Mouse (Mus musculus) heart, postnatal 36 days (tissue): ENCODE results near the gene Vezt. TPM values are rescaled to one million over a fixed set of nuclear protein-coding genes. Genes with fewer than 3 reads are reported as not detected.

Experiments
- DNase-seq, 2 experiments: peaks; one replicate each; pipeline ENCODE4 v3.0.0; 2021 to 2022
- intact Hi-C: fragments of 180-260 bp; cut with DNase I; formaldehyde crosslinking; loops from one replicate; pipeline ENCODE4 v1.15.1; 2025
- total RNA-seq, 2 experiments: library from RNA; stranded (reverse); gene quantifications; 2 replicates each; pipeline ENCODE4 v1.2.3; 2021

The Vezt gene
- total RNA-seq, result 10 to 100 TPM; 42.8 to 43.2 TPM

DNA sequence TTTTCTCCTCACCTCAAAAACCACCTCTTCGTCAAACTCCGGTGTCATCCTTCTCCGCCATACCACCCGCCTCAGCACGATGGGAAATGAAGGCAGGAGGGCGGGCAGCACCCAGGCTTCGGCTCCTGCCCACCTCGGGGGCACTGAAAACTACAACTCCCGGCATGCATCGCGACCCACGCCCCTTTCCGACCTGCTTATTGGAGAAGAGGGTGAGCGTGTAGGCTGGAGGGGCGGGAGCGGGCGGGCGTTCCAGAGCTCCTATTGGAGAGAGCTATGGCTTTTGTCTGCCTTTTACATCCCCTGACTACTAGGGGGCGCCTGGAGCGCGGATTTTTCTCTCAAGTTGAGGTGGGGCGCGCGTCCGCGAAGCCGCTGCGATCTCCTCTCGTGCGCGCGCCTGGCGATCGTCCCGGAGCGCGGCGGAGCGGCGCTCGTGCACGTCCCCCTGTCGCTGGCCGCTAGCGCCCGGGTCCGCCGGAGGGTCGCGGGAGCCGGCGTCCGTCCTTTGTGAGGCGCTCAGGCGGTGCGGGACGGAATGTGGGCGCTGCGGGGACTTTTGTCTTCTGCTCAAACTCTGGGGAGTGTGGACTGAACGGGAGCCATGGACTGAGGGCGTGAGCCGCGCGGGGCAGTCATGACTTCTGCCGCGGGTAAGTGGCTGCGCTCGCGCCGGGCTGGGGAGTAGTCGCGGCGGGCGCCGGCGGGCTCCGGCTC is at the start of gene Vezt, which contains the start of gene Fgd6:
Gene Vezt (minus strand): TSS at position 160 of the 717 bp plus-strand sequence.
Gene Fgd6 (plus strand): TSS at position 344 of the 717 bp plus-strand sequence.
- intact Hi-C loops, result loop anchor here (1.0 to 5.0 kb wide), 4 partner anchors 80 to 161 kb away; partner anchors contain the start of gene Ndufa12
- peak; percentile 99 to 100 for DNase-seq

DNA sequence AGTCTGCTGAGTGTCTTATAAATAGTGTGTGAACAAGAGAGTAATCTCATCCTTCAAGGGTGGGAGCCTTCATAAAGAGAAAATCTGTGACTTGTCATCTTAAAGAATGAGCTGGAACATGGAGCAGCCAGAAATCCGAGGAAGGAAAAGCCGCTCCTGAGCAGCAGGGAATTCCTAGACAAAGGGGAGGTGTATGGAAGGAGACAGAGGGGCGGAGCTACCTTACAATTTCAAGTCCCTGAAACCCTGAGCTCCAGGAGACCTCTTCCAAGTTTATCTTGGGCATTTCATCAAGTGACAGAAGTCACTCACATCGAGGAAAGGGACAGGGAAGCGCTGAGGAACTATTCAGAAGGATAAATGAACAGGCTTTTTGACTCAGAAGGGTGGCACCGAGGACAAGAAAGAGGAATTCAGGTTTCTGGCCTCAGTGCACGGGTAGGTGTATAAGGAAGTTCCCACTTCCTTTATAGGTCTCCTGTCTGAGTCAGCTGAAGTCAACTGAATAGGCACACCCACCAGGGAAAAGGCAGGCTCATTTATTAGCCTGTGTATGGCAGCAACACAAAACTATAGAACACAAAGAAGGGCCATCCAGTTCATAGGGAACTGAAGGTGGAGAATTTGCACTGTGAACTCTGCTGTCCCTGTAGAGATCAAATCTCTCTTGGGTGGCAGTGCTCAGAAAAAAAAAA is 46.6 kb upstream of the Vezt start:
- DNase-seq, result no peak
- intact Hi-C loops, result no loop called here

DNA sequence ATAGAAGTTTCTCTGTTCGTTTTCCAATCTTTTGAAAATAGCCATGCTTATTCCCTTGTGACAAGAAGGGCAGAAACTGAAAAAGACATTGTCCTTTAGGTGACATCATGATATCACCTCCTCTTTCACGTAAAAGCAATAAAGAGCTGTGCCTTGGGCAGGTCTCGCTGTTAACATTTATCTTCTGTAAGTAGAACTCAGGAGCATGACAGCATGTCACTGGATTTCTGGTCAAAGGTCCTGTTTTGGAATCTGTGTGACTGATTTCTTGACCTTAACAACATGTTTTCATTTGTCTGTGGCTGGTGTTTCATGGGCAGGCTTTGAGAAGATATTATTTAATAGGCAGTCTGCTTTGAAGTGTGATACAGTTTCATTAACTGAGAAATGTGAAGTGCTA is 45.1 kb upstream of the Vezt start:
- no peak for DNase-seq
- intact Hi-C loops, result no loop called here

DNA sequence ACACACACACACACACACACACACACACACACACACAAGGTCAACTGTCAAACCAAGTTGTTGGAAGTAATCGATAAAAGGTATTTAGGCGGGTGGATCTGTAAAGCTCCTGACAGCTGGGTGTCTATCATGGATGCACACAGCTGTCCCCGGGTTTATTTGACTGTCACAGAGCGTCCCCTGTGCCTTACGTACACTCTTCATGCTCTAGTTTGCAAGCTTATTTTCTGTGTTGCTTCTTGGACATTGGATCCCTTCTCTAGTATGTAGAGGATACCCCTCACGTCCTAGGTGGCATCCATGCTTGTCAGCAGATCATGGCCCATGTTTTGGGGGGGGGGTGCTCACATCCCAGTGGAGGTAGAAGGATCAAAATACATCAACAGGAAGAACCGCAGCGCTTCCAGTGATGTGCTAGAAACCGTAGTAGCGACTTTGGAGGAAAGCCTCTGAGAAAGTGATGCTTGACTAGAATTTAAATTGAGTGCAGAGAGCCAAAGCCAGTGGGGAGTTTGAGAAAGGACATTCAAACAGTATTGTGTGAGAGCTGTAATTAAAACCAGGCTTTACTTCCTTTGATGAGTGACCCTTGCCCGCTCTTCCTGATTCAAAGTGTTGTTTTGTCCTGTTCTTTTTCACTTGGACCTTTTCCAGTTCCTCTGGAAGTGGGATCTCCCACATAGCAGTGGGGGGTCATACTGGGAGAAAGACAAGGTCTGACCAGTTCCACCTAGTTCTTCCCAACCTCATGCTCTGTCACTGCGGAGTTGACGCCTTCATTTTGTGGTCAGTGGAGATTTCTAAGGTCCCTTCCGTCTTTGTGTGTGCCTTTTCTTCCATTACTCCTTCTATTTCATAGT is 41.6 kb upstream of the Vezt start:
- DNase-seq, result no peak
- intact Hi-C loops, result no loop called here

DNA sequence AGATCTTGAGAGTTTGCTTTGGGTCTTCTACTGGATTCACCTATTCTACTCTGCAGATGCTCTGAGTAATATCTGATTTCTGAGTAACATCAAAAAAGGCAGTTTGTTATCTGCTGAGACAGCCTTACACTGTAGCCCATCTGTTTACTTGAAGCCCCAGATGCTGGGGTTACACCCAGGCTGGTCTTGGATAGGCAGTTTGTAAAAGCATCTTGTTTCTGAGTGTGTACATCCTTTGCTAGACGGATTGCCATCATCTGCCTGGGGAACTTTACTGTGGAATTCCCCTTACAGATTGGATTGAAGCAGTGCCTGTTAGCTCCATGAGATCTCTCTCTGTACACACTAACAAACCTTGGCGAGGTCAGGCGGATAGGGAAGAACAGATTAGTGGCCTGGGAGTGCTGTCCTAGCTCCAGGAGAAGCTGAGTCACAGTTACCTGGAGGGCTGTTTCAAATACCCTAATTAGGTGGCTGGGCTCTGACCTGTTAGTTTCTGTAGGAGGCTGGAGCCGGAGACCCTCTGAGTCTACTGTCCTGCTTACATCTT is 37.4 kb upstream of the Vezt start:
- no peak for DNase-seq
- intact Hi-C loops, result no loop called here

DNA sequence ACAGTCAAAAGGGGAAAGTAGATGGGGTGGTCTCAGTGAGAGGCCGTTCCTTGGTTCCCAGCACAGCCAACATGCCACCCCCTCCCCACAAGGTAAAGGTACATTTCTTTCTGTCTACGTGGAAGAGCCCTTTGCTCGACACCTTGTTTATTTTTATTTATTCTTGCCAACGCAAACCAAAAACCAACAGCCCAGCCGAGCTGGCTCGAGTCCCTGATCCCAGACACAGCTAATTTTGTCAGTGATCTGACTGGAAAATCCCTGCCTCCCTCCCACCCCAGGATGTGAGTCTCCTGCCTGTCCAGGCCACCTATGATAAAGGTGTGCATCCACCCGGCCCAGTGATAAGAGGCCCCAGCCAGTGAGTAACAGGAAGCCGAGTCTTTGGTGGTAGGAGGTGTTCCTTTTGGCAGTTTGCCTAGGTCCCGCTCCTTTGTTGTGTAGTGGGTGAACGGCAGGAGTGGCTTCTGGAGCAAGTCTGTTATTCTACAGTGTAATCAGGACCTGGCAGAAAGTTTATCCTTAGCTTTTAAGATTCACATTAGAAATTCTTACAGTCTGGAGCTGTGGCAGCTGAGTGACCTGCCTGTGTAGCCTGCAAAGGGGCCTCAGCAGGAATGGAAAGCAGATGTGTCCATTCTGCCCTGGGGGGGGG is 36.8 kb upstream of the Vezt start:
- intact Hi-C loops, result no loop called here
- DNase-seq, result peak in 1 of 2 experiments; percentile 42

DNA sequence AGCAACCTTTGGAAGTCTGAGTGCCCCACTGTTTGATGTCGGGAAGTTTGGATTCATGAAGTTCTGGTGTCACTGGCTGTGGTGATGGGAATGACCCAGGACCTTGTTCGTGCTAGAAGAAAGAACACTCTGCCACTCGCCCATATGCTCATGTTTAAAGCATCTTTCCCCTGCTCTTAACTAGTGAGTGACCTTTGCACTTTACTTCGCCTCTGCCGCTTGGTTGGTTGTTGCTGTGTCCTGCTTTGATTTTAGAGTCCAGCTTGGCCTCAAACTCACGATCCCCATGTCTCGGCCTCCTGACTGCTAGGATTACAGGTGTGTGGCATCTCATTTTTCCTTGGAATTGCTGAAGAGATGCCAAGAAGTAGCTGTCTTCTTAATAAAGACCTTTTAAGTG is 36.0 kb upstream of the Vezt start:
- intact Hi-C loops, result no loop called here
- no peak for DNase-seq

DNA sequence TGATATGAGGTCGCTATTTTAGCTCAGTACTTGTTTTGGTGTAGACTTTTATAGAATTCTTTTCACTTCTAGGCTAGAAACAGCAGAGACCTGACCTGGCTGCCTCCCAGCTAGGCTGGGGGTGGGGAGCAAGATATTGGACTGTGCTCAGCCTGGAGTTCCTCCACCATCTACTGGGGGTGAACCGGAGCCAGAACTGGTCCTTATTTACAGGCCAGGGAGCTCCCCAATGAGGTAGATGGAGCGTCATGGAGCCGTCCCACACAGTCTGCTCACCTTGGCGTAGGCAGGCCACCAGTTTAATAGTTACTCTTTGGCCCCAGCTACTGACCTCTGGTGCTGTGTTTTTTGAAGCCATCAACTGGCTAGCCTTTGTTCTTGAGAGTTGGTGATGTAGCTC is 33.1 kb upstream of the Vezt start:
- DNase-seq, result peak; percentile 40 to 57
- intact Hi-C loops, result no loop called here

DNA sequence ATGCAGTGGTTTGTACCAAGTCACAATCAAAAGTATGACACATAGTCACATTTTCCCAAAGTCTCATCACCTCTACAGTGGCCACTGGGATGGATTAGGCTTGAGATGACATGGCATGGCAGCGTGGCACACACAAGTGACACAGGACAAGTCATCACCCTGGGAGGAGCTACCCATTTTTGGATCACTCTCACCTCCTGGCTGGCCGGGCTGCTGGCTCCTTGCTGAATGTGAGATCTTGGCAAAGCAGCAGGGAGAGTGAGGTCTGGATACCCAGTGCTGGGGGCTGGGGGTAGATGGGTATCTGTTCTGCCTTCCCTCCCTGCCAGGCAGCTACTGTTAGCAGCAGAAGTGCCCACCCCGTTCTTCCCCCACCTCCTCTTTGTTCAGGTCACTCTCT is 31.3 kb upstream of the Vezt start:
- no peak for DNase-seq
- intact Hi-C loops, result no loop called here

DNA sequence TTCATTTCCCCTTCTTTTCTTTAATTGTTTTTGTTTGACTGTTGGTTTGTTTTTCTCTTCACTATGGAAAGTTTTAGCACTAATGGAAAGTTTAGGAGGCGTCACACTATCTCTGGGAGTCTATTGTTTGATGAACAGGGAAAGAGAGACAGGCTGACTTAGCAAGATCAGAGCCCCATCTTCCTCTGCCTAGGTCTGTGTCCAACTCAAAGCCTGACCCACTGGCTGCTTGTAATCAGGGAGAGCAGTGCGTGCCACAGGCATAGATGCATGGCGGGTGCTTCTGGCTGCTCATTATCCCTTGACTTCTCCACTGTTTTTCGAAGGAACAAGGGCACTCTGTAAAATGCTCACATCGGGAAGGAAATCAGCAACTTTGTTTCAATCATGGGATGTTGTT is 26.7 kb upstream of the Vezt start:
- no peak for DNase-seq
- intact Hi-C loops, result no loop called here

DNA sequence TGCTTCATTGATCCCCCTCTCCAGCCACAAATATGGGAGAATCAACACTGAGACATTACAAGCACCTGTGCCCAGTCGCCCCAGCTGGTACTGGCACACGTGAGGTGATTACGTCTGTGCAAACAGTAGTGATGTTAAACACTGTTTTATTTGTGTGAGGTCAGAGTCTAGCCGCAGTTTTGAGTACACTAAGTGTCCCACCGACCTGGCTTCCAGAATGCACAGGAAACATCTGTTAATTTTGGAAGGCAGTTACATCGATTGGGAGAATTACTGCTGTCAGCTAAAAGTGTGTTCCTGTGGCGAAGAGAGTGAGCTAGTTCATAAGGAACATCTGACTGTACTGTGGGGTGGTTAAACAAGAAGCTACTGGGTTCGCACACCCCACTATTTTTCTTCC is 24.6 kb upstream of the Vezt start:
- no peak for DNase-seq
- intact Hi-C loops, result no loop called here

DNA sequence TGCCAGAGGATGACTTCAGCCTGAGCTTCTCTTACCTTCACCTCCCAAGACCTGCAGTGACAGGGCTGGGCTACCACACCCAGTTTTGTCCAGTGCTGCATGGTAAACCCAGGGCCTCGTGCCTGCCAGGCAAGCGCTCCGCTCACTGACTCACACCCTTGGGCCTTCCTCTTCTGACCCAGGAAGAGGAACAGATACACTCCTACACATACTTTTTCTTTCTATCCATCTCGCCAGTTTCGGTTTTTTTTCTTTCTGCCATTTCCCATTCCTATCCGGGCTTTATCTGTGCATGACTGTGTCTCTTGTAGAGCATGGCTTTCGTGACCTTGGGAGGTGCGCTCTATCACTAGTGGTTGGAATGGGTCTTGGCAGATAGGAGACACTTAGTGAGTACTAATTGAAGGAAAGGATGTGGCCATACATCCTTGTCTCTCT is 24.0 kb upstream of the Vezt start:
- no peak for DNase-seq
- intact Hi-C loops, result loop anchor here (2.0 kb wide), 1 partner anchor 21 kb away; no protein-coding TSS in a partner anchor

DNA sequence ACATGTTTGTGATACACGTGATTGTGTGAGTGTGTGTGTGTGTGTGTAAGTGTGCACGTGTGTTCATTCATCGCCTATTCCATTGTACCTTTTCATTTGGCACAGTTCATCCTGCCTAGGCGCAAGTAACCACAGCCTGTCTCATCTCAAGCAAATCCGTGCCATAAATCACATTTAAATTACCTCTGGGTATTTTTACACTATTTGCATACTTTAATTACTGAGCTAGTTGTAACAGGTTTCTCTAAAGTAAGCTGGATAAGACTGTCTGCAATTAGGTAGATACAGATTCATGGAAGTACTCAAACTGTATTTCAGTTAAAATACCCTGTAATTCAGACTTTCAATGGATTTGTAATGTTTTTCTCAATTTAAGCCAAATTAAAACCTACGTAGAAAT is 20.9 kb upstream of the Vezt start:
- no peak for DNase-seq
- intact Hi-C loops, result no loop called here

DNA sequence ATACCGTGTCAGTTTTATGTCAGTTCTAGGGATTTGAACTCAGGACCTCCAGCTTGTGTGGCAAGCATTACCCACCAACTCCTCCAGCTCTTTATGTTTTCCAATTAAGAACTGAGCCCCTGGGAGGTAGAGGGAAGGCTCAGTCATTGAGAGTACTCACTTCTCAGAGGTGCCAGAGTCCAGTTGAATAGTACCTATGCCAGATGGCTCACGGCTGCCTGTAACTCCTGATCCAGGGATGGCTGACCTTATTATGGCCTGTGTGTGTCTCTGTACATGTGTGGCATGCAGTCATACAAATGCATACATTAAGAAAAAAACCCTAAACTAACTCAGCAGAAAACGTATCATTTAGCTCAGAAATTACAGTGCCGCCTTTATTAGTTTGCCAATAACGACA is 15.1 kb upstream of the Vezt start:
- DNase-seq, result no peak
- intact Hi-C loops, result no loop called here

DNA sequence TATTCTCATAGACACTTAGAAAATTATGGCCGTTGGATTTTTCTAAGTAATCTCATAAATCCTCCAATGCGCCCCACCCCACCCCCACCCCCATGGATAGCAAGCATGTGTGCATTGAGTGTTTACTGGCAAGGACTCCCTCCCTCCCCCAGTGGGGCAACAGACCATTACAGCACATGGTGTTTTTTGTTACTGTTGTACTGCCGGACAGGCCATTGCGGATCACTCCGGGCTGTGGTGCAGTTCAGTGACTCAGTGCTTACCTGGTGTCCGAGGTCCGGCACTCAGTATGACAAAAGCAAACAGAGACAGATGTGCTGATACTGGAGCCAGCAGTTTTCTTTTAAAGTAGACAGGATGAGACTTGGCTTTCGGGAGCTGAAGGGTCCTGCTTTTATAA is 13.5 kb upstream of the Vezt start:
- DNase-seq, result no peak
- intact Hi-C loops, result no loop called here

DNA sequence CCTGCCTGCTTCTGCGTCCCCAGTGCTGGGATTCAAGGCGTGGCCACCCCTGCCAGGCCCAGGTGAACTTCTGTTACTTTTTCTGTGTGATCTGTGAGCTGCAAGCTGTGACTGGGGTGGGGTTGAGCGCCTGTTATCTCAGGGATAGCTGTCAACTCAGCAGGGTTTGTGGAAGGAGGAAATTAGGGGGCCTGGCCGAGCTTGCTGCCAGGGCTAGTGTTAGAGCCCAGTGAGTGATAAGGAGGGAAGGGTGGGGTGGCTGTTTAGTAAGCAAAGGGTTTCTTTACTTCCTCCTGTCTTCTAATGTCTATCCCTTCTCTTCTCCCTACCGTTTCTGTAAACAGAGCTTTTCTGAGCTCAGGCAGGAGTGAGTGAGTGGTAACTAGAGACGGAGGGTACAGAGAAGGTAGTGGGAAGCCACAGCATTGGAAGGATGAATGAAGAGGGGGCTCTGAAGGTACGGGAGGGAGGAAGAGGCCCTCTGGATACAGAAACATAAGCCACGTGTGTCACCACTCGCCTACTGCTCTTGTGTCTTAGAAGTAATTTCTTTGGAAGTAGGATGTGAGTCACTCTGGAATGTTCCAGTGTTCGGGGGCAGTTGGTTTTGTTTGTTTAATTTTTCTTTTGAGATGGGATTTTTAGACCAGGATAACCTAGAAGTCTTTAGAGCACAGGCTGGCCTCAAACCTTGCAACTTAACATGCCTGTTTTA is 12.4 kb upstream of the Vezt start:
- no peak for DNase-seq
- intact Hi-C loops, result no loop called here

DNA sequence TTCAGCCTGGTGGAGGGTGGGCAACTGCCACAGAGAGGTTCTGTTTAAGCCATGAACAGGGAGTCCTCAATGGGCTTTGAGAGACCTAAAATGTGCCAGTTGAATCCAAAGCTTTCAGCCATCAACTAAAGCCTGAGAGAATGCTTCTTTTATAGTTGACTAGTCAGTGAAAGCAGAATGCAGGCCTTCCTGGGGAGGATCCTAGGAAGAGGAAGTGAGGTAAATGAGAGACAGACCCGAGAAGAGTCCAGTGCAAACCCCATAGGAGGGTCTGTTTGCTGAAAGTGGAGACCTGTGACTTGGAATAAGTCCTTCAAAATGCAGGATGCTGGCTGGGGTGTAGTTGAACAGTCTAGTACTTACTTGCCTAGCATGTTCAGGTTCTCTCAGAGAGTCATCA is 11.4 kb upstream of the Vezt start:
- DNase-seq, result no peak
- intact Hi-C loops, result no loop called here

DNA sequence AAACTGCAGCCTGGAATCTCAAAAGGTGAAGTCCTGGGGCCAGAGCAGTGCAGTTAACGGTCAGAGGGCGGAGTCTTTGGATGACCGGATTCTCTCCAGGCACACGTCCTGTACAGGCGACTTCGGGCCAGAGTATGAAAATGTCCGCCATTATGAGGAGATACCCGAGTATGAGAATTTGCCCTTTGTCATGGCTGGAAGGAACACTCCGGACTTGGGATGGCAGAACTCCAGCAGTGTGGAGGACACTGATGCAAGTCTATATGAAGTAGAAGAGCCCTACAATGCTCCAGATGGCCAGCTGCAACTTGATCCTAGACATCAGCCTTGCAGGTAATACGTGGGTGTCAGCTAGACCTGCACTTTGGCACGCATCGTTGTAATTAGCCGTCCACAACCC is 9.7 kb upstream of the Vezt start:
- DNase-seq, result no peak
- intact Hi-C loops, result no loop called here

DNA sequence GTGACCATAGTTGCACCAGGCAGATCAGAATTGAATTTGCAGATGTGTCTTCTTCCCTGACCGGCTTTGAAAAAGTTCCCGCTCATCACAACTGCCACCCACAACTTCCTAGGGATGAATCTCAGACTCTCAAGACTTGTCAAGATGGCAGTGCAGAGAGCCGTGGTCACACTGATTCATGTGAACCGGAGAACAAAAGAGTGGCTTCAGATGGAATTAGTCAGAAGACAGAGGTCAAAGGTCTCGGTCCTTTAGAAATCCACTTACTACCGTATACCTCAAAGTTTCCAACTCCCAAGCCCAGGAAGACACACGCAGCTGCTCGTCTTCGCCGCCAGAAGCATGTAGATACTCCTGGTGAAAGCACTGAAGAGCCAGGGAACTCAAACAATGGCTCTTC is 8.3 kb upstream of the Vezt start:
- intact Hi-C loops, result no loop called here
- DNase-seq, result no peak
